Mouse (Mus musculus): ENCODE results near the gene Olfr770. TPM values are rescaled to one million over a fixed set of nuclear protein-coding genes. Genes with fewer than 3 reads are reported as not detected.
"Not testable (repeated sequence)": the region's sequence is repeated elsewhere in the genome, so short reads cannot be mapped to it uniquely, and the experiment has no call there.

Olfr770 gene
- polyA plus RNA-seq, 1 experiment from 2014 or later = not detected

- H3K4me3 ChIP-seq (ENCODE audit: low read depth, low read length) = no peak within 1 kb of the TSS
- no peaks in the 10 kb centered on the region for H3K4me1 ChIP-seq (ENCODE audit: insufficient read depth, low read depth, low read length)
- 76% methylated on average over 1 of the region's 1 CpGs for WGBS
- ATAC-seq (no peak), DNase-seq (ENCODE audit: low spot score) (no peak)
- H3K36me3 ChIP-seq (ENCODE audit: insufficient read depth, low read length) = no peaks in the 10 kb centered on the region
- H3K9ac ChIP-seq (replicated peaks; ENCODE audit: low read depth) = no peak within 1 kb of the TSS
- H3K9me3 ChIP-seq (ENCODE audit: low read length) = no peaks in the 10 kb centered on the region
- H3K27ac ChIP-seq (ENCODE audit: low read length) = no peak within 1 kb of the TSS
- H3K27me3 ChIP-seq (replicated peaks; ENCODE audit: insufficient read depth, low read length) = no peaks in the 10 kb centered on the region
- no peak within 1 kb of the TSS for H3K4me2 ChIP-seq (replicated peaks; ENCODE audit: low read depth, low read length)
- TF ChIP-seq EP300 (IDR thresholded peaks at IDR 0.05) = no peak
- no peak for TF ChIP-seq CTCF (IDR thresholded peaks at IDR 0.05)
Observed at GRCm38 (mm10) chr10:129099275-129099674, 39.5 kb downstream of the Olfr770 start, which contains the start of gene Olfr768. TSS of gene Olfr768 (minus strand) at chr10:129099375.

GRCm38 (mm10) chr10:129082810-129083209 lies 56.0 kb downstream of the Olfr770 start, which contains the start of gene Olfr767:
TSS of gene Olfr767 (minus strand) at chr10:129082910.
- not testable (repeated sequence) for ATAC-seq; H3K9ac ChIP-seq (replicated peaks; ENCODE audit: low read depth); H3K4me3 ChIP-seq (ENCODE audit: low read depth, low read length); H3K27ac ChIP-seq (ENCODE audit: low read length); DNase-seq (ENCODE audit: low spot score); H3K27me3 ChIP-seq (replicated peaks; ENCODE audit: insufficient read depth, low read length); H3K36me3 ChIP-seq (ENCODE audit: insufficient read depth, low read length); H3K9me3 ChIP-seq (ENCODE audit: low read length); H3K4me1 ChIP-seq (ENCODE audit: insufficient read depth, low read depth, low read length); H3K4me2 ChIP-seq (replicated peaks; ENCODE audit: low read depth, low read length)

Other genes with a start within 250 kb of the Olfr770 start
- 1.6 and 2.1 TPM in 2 replicates for gene Gdf11, start 247.3 kb downstream of the Olfr770 start, polyA plus RNA-seq (2015; fragmentation: Nextera tagmentation; extraction: Ambion mirVana)
- 761 and 764 TPM in 2 replicates for gene Cd63, start 238.0 kb downstream of the Olfr770 start, polyA plus RNA-seq (2015; fragmentation: Nextera tagmentation; extraction: Ambion mirVana)
- 13.2 and 16.7 TPM in 2 replicates for gene Rdh5, start 216.1 kb downstream of the Olfr770 start, polyA plus RNA-seq (2015; fragmentation: Nextera tagmentation; extraction: Ambion mirVana)
- 228 and 243 TPM in 2 replicates for gene Bloc1s1, start 215.0 kb downstream of the Olfr770 start, polyA plus RNA-seq (2015; fragmentation: Nextera tagmentation; extraction: Ambion mirVana)
- 14.6 and 20.7 TPM in 2 replicates for gene Itga7, start 205.2 kb downstream of the Olfr770 start, polyA plus RNA-seq (2015; fragmentation: Nextera tagmentation; extraction: Ambion mirVana)
- 0.10 and 0.33 TPM in 2 replicates for gene Mettl7b, start 178.0 kb downstream of the Olfr770 start, polyA plus RNA-seq (2015; fragmentation: Nextera tagmentation; extraction: Ambion mirVana)
- not detected in 2 replicates for gene Olfr9, start 149.6 kb downstream of the Olfr770 start, polyA plus RNA-seq (2015; fragmentation: Nextera tagmentation; extraction: Ambion mirVana)
- gene Olfr763, start 128.2 kb downstream of the Olfr770 start, polyA plus RNA-seq (2015; fragmentation: Nextera tagmentation; extraction: Ambion mirVana) = not detected in 2 replicates
- not detected in 2 replicates for gene Olfr764-ps1, start 99.1 kb downstream of the Olfr770 start, polyA plus RNA-seq (2015; fragmentation: Nextera tagmentation; extraction: Ambion mirVana)
- not detected in 2 replicates for gene Olfr765, start 89.0 kb downstream of the Olfr770 start, polyA plus RNA-seq (2015; fragmentation: Nextera tagmentation; extraction: Ambion mirVana)
- not detected in 2 replicates for gene Olfr766-ps1, start 70.0 kb downstream of the Olfr770 start, polyA plus RNA-seq (2015; fragmentation: Nextera tagmentation; extraction: Ambion mirVana)
- not detected in 2 replicates for gene Olfr767, start 56.1 kb downstream of the Olfr770 start, polyA plus RNA-seq (2015; fragmentation: Nextera tagmentation; extraction: Ambion mirVana)
- not detected in 2 replicates for gene Olfr768, start 39.6 kb downstream of the Olfr770 start, polyA plus RNA-seq (2015; fragmentation: Nextera tagmentation; extraction: Ambion mirVana)
- not detected in 2 replicates for gene Olfr769, start 21.1 kb downstream of the Olfr770 start, polyA plus RNA-seq (2015; fragmentation: Nextera tagmentation; extraction: Ambion mirVana)
- gene Olfr771, start 25.8 kb upstream of the Olfr770 start, polyA plus RNA-seq (2015; fragmentation: Nextera tagmentation; extraction: Ambion mirVana) = not detected in 2 replicates
- not detected in 2 replicates for gene Olfr772, start 38.9 kb upstream of the Olfr770 start, polyA plus RNA-seq (2015; fragmentation: Nextera tagmentation; extraction: Ambion mirVana)
- gene Olfr773, start 48.4 kb upstream of the Olfr770 start, polyA plus RNA-seq (2015; fragmentation: Nextera tagmentation; extraction: Ambion mirVana) = not detected in 2 replicates
- gene Olfr774, start 97.2 kb upstream of the Olfr770 start, polyA plus RNA-seq (2015; fragmentation: Nextera tagmentation; extraction: Ambion mirVana) = not detected in 2 replicates
- gene Olfr775, start 109.4 kb upstream of the Olfr770 start, polyA plus RNA-seq (2015; fragmentation: Nextera tagmentation; extraction: Ambion mirVana) = not detected in 2 replicates
- gene Olfr776, start 120.1 kb upstream of the Olfr770 start, polyA plus RNA-seq (2015; fragmentation: Nextera tagmentation; extraction: Ambion mirVana) = not detected in 2 replicates
- gene Olfr777, start 132.5 kb upstream of the Olfr770 start, polyA plus RNA-seq (2015; fragmentation: Nextera tagmentation; extraction: Ambion mirVana) = not detected in 2 replicates
- not detected in 2 replicates for gene Olfr780, start 179.1 kb upstream of the Olfr770 start, polyA plus RNA-seq (2015; fragmentation: Nextera tagmentation; extraction: Ambion mirVana)
- gene Olfr781, start 189.9 kb upstream of the Olfr770 start, polyA plus RNA-seq (2015; fragmentation: Nextera tagmentation; extraction: Ambion mirVana) = not detected in 2 replicates
- gene Olfr782, start 209.9 kb upstream of the Olfr770 start, polyA plus RNA-seq (2015; fragmentation: Nextera tagmentation; extraction: Ambion mirVana) = not detected in 2 replicates
- gene Olfr784, start 245.1 kb upstream of the Olfr770 start, polyA plus RNA-seq (2015; fragmentation: Nextera tagmentation; extraction: Ambion mirVana) = not detected in 2 replicates